Mouse (Mus musculus): ENCODE data around the gene Cpn1.

Gene Cpn1

DNA sequence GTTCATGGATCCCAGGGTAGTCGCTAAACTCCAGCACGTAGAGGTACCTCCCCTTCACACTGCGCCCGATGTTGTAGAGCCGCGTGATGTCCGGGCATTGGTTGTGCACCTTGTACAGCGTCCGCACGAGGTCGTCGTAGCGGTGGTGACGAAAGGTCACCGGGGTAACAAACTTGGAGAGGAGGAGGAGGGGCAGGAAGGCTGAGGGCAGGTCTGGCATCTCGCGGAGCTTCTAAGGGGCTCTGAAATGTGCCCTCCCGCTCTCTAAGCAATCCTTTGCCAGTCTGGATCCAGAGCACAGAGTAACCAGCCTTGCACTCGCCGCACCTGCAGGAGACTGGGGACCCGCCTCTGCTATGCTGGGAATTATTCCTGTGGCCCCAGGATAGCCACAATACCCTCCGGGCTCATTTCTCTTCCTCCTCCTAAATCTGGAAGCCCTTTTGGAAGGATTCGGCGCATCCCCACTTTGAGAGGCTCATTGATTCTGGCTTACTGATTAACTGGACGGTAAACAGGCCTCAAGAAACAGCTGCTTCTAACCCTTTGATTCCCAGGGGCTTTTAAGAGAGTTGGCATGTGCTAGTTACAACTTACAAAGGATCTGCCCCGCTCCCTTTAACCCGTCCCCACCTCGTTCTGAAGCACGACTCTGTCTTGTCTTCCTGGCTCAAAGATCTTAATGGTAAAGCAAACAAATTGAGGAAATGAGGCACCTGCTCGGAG is at the start of gene Cpn1:
Gene Cpn1, minus strand, starts transcription at position 488 of the 726 bp plus-strand sequence.
- DNase-seq (ENCODE audit: low spot score in 2 of 2): no peak

DNA sequence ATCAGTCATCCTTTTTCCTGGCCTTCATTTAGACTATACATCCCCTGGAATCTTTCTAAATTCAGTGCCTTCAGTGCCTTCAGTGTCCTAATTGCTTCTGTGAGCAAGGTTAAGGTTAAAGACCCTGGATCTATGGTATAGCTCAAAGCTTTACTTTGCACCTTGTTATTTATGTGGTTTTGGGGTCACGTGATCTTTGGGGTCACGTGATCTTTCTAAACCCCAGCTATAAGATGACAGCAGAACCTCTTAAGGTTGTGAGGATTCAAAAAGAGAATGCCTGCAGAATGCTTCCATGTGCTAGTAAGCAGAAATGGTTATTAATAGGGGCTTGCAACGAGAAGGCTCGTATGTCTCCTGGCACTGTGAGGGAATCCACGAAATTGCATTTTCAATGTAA is 47.0 kb upstream of the Cpn1 start:
- no peak for DNase-seq (ENCODE audit: low spot score in 2 of 2)

- DNase-seq (ENCODE audit: low spot score in 2 of 2): no peak
These were observed 45.8 kb upstream of the Cpn1 start for GRCm38 (mm10) chr19:44032046-44032744.

- DNase-seq (ENCODE audit: low spot score in 2 of 2): no peak
These were observed 43.7 kb upstream of the Cpn1 start for GRCm38 (mm10) chr19:44030024-44030423.

DNA sequence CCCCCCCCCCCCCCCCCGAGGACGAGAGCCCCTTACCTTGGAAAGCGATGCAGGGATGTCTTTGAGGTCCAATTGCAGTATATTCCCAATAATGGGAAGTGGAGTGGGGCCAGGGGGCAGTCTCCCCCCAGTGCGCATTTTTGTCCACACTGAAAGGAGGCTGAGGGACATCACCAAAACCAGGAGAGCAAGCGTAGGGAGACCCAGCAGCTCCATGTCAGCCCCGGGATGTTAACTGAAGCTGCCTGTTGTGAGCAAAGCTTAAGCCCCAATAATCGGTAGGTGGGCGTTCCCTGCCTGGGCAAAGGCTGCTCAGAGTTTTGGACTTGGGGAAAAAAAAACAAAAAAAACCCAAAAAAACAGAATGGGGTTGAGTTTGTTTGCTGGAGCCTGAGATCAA is 42.6 kb upstream of the Cpn1 start, which contains the start of gene Cyp2c23:
Gene Cyp2c23, minus strand, starts transcription at position 237 of the 400 bp plus-strand sequence.
- DNase-seq (ENCODE audit: low spot score in 2 of 2): no peak

GRCm38 (mm10) chr19:44026956-44027530 is 40.7 kb upstream of the Cpn1 start:
- DNase-seq (ENCODE audit: low spot score in 2 of 2): no peak

DNA sequence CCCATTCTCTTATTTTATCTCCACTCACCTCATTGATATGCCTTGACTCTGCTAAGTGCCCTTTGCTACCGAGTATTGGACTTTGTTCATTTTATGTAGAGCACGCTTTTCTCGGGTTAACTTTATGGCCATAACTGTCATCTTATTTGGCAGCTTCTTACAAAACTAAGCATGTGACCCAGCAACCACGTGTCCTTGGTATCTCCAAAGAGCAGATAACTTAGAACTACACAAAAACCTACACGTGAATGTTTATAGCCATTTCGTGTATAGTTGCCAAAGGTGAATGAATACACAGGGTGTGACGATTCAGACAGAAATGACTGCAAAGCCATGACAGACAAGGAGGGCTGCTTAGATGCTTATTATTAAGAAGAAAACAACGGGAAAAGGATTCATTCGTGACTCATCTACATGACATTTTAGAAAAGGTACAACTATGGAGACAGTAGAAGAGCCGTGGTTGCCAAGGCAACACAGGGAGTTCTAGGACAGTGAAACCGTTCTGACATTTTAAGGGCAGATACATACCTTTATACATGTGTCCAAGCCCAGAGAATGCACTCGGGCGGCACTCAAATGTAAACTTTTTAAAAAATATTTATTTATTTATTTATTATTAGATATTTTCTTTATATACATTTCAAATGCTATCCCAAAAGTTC is 38.7 kb upstream of the Cpn1 start:
- no peak for DNase-seq (ENCODE audit: low spot score in 2 of 2)

GRCm38 (mm10) chr19:44023066-44023465 is 36.7 kb upstream of the Cpn1 start:
- no peak for DNase-seq (ENCODE audit: low spot score in 2 of 2)

GRCm38 (mm10) chr19:44021502-44021901 is 35.1 kb upstream of the Cpn1 start:
- DNase-seq (ENCODE audit: low spot score in 2 of 2): peak; percentile 83 to 87

- DNase-seq (ENCODE audit: low spot score in 2 of 2): no peak
These were observed 33.4 kb upstream of the Cpn1 start for GRCm38 (mm10) chr19:44019739-44020138.

DNA sequence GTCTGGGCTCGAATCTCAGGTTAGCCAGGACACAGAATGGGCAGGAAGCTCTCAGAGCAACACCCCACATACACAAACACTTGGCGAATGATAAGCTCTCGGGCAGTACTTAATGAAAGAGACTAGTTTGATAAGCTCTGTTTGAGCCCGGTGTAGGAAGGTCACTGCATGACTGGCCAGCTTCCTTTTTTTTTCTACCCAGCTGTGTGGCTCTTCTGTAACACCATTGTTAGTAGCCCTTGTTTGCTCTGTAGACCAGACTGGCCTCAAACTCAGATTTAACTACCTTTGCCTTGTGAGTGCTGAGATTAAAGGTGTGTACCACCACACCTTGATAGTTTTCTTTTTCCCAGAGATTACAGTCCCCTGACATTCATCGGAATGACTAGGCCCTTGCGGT is 27.5 kb upstream of the Cpn1 start:
- DNase-seq (ENCODE audit: low spot score in 2 of 2): no peak

DNA sequence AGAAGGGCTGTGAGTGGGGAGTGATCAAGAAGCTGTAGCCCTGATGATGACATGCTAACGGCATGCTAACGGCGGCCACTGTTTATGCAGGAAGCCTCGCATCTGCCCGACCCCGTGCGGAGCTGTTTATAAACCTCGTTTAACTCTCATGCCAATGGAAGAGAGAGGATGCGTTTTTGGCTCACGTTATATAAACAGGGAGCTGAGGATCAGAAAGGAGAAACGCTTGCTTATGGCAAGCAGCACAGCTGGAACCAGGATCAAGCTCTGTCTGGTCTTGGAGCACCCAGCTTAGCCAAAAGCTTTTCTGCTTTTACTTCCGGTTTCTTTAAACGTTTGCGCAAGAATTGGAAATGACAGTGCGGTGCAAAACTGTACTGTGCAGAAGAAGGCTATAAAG is 22.4 kb upstream of the Cpn1 start:
- no peak for DNase-seq (ENCODE audit: low spot score in 2 of 2)

DNA sequence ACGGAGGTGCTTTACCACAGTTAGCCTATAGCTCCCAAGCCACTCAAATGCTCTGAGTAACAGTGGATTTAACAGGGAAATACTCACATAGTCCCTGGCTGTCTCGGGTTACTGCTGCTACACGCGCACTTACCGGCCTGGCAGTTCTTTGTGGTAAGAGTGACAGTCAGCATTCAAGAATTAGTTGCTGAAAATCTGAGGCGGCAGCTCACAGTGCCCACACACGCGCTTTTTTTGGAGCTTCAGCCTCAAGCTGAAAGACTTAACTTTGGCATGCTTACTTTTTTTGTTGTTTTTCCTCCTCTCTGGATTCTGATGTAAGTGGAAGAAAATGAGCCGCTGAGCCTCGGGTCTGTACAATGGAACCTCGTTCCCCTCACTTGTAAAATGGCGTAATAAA is 20.8 kb upstream of the Cpn1 start:
- no peak for DNase-seq (ENCODE audit: low spot score in 2 of 2)

GRCm38 (mm10) chr19:44005025-44005424 is 18.7 kb upstream of the Cpn1 start:
- DNase-seq (ENCODE audit: low spot score in 2 of 2): no peak

DNA sequence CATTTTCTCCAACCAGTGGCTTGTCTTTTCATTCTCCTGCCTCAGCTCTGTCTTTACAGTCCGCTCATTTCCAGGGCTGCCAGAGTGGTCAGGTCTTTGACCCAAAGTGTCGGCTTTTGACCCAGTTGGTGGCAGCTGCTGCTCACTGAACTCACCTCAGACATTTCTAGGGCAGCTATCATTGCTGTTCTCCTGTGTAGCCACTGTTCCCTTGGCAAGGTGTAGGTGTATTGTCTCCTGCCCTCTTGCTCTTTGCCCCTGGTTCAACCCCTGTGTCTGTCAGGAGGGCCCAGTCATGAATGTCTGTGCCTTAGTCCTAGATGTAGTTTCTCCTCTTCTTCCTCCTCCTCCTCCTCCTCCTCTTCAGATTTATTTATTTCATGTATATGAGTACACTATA is 17.9 kb upstream of the Cpn1 start:
- DNase-seq (ENCODE audit: low spot score in 2 of 2): no peak

DNA sequence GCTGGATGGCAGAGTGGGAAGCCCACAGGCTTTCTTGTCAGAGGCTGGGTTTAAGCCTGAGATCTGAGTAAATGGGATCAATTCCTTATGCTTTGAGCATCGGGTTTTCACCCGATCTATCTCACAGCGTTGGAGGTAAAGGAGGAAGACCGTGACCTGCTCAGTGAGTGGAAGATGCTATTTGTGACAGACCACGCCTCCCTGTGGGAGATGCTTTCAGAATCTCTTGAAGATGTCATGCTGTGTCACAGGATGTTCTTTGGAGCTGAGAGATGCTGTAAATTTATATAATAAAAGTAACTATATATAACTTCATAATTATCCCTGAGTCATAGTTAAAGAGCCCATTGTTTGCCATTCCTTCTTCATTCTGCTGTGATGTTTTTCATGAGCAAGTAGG is 14.4 kb upstream of the Cpn1 start:
- DNase-seq (ENCODE audit: low spot score in 2 of 2): no peak

GRCm38 (mm10) chr19:44000061-44000460 is 13.7 kb upstream of the Cpn1 start:
- no peak for DNase-seq (ENCODE audit: low spot score in 2 of 2)

GRCm38 (mm10) chr19:43998802-43999527 is 12.6 kb upstream of the Cpn1 start:
- no peak for DNase-seq (ENCODE audit: low spot score in 2 of 2)

GRCm38 (mm10) chr19:43998101-43998500 is 11.7 kb upstream of the Cpn1 start:
- no peak for DNase-seq (ENCODE audit: low spot score in 2 of 2)

GRCm38 (mm10) chr19:43995427-43995826 is 9.1 kb upstream of the Cpn1 start:
- DNase-seq (ENCODE audit: low spot score in 2 of 2): no peak

DNA sequence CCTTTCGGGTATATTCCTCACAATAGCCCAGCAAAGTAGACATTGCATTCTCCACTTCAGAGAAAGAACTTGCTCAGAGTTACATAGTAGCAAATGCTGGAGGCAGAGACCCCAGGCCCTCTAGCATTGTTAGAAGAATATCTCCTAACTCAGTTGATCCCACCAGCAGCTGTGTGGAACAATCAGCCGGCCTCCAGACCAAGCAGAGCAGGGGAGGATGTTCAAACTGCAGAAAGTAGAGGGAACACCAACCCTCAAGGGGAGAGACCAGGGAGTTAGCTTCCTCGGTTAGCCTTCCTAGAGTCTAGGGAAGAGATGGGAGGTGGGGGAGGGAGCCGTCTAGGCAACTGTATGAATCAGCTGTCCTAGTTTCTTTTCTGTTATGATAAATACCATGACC is 6.1 kb upstream of the Cpn1 start:
- no peak for DNase-seq (ENCODE audit: low spot score in 2 of 2)

DNA sequence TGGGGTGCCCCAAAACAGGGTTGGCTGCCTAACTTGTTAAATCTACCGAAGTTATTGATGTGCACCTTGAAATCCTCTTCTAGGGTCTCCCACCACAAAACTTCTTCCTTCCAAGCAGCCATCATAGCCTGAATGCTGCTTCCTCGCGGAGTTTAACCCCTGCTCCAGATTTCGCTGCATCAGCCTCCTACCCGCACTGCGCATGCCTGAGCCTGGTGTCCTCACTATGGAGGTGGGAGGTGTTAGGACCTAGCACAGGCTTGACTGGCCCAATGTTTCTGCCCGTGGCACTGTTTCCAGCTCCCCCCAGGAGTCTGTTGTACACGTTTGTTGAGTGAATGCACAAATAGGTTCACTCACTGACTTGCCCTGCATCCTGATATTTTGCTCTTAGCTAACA is 4.0 kb upstream of the Cpn1 start:
- DNase-seq (ENCODE audit: low spot score in 2 of 2): no peak

Data from heart, adult 9 months (tissue).